Mouse (Mus musculus): ENCODE measurements around the gene Pim3. TPM values are rescaled to one million over a fixed set of nuclear protein-coding genes. Genes with fewer than 3 reads are reported as not detected.

Gene Pim3
- polyA plus RNA-seq, 1 experiment = 78.5 TPM

- no peaks in the 10 kb centered on the region for H3K36me3 ChIP-seq (ENCODE audit: control insufficient read depth, insufficient read depth, low read length)
- 69% methylated on average over 8 of the region's 8 CpGs for WGBS
- peaks cover 6% of the 10 kb centered on the region; the same call in 1 of the 2 replicates for H3K4me1 ChIP-seq (ENCODE audit: control insufficient read depth, insufficient read depth, low read length)
- no peak for DNase-seq
- H3K27ac ChIP-seq (ENCODE audit: insufficient read depth, low read depth, low read length) = no peak overlapping the region
- no peak overlapping the region for H3K4me3 ChIP-seq (ENCODE audit: insufficient read depth, low read depth, low read length)
- no peak for TF ChIP-seq POLR2A (IDR thresholded peaks at IDR 0.05; ENCODE audit: low read depth, low read length)
- TF ChIP-seq CTCF (conservative IDR thresholded peaks at IDR 0.05; ENCODE audit: insufficient read depth, insufficient read length, low read depth, low read length) = no peak
- no peaks in the 10 kb centered on the region for H3K27me3 ChIP-seq (replicated peaks; ENCODE audit: control insufficient read depth, insufficient read depth, low read length)
Measured at GRCm38 (mm10) chr15:88891676-88892040, 29.7 kb downstream of the Pim3 start.

GRCm38 (mm10) chr15:88892252-88892651 is 30.3 kb downstream of the Pim3 start:
- TF ChIP-seq CTCF (conservative IDR thresholded peaks at IDR 0.05; ENCODE audit: insufficient read depth, insufficient read length, low read depth, low read length) = no peak
- TF ChIP-seq POLR2A (IDR thresholded peaks at IDR 0.05; ENCODE audit: low read depth, low read length) = no peak
- Histone ChIP-seq H3K27me3 (replicated peaks; ENCODE audit: control insufficient read depth, insufficient read depth, low read length) (no peaks in the 10 kb centered on the region), H3K36me3 (ENCODE audit: control insufficient read depth, insufficient read depth, low read length) (no peaks in the 10 kb centered on the region), H3K4me1 (ENCODE audit: control insufficient read depth, insufficient read depth, low read length) (peaks cover 6% of the 10 kb centered on the region; the same call in 1 of the 2 replicates), H3K27ac (ENCODE audit: insufficient read depth, low read depth, low read length) (no peak overlapping the region), H3K4me3 (ENCODE audit: insufficient read depth, low read depth, low read length) (no peak overlapping the region)
- WGBS = 80% methylated on average over 1 of the region's 1 CpGs
- peak; percentile 76 for DNase-seq

- H3K4me1 ChIP-seq (ENCODE audit: control insufficient read depth, insufficient read depth, low read length) = peaks cover 6% of the 10 kb centered on the region; the same call in 1 of the 2 replicates
- no peaks in the 10 kb centered on the region for H3K36me3 ChIP-seq (ENCODE audit: control insufficient read depth, insufficient read depth, low read length)
- no peak for TF ChIP-seq POLR2A (IDR thresholded peaks at IDR 0.05; ENCODE audit: low read depth, low read length)
- no peak for TF ChIP-seq CTCF (conservative IDR thresholded peaks at IDR 0.05; ENCODE audit: insufficient read depth, insufficient read length, low read depth, low read length)
- H3K27ac ChIP-seq (ENCODE audit: insufficient read depth, low read depth, low read length) = no peak overlapping the region
- H3K27me3 ChIP-seq (replicated peaks; ENCODE audit: control insufficient read depth, insufficient read depth, low read length) = no peaks in the 10 kb centered on the region
- 74% methylated on average over 5 of the region's 5 CpGs for WGBS
- DNase-seq = no peak
- no peak overlapping the region for H3K4me3 ChIP-seq (ENCODE audit: insufficient read depth, low read depth, low read length)
Measured at GRCm38 (mm10) chr15:88892876-88893275, 30.9 kb downstream of the Pim3 start.

GRCm38 (mm10) chr15:88895119-88895518 is 33.1 kb downstream of the Pim3 start:
- WGBS = 71% methylated on average over 7 of the region's 7 CpGs
- DNase-seq = no peak
- Histone ChIP-seq H3K27ac (ENCODE audit: insufficient read depth, low read depth, low read length) (no peak overlapping the region), H3K4me1 (ENCODE audit: control insufficient read depth, insufficient read depth, low read length) (peaks cover 6% of the 10 kb centered on the region; the same call in 1 of the 2 replicates), H3K4me3 (ENCODE audit: insufficient read depth, low read depth, low read length) (no peak overlapping the region), H3K36me3 (ENCODE audit: control insufficient read depth, insufficient read depth, low read length) (no peaks in the 10 kb centered on the region), H3K27me3 (replicated peaks; ENCODE audit: control insufficient read depth, insufficient read depth, low read length) (no peaks in the 10 kb centered on the region)
- TF ChIP-seq CTCF (conservative IDR thresholded peaks at IDR 0.05; ENCODE audit: insufficient read depth, insufficient read length, low read depth, low read length) (no peak), POLR2A (IDR thresholded peaks at IDR 0.05; ENCODE audit: low read depth, low read length) (no peak)

- no peak for DNase-seq
- no peaks in the 10 kb centered on the region for H3K27me3 ChIP-seq (replicated peaks; ENCODE audit: control insufficient read depth, insufficient read depth, low read length)
- no peak for TF ChIP-seq POLR2A (IDR thresholded peaks at IDR 0.05; ENCODE audit: low read depth, low read length)
- no peak for TF ChIP-seq CTCF (conservative IDR thresholded peaks at IDR 0.05; ENCODE audit: insufficient read depth, insufficient read length, low read depth, low read length)
- H3K36me3 ChIP-seq (ENCODE audit: control insufficient read depth, insufficient read depth, low read length) = no peaks in the 10 kb centered on the region
- peaks cover 6% of the 10 kb centered on the region; the same call in 1 of the 2 replicates for H3K4me1 ChIP-seq (ENCODE audit: control insufficient read depth, insufficient read depth, low read length)
- no peak overlapping the region for H3K4me3 ChIP-seq (ENCODE audit: insufficient read depth, low read depth, low read length)
- WGBS = 84% methylated on average over 6 of the region's 6 CpGs
- H3K27ac ChIP-seq (ENCODE audit: insufficient read depth, low read depth, low read length) = no peak overlapping the region
Measured at GRCm38 (mm10) chr15:88895891-88896290, 33.9 kb downstream of the Pim3 start.

- 89% methylated on average over 10 of the region's 10 CpGs for WGBS
- Histone ChIP-seq H3K4me1 (ENCODE audit: control insufficient read depth, insufficient read depth, low read length) (peaks cover 3% of the 10 kb centered on the region; the same call in 1 of the 2 replicates), H3K27me3 (replicated peaks; ENCODE audit: control insufficient read depth, insufficient read depth, low read length) (no peaks in the 10 kb centered on the region), H3K27ac (ENCODE audit: insufficient read depth, low read depth, low read length) (no peak overlapping the region), H3K4me3 (ENCODE audit: insufficient read depth, low read depth, low read length) (no peak overlapping the region), H3K36me3 (ENCODE audit: control insufficient read depth, insufficient read depth, low read length) (no peaks in the 10 kb centered on the region)
- DNase-seq = no peak
- no peak for TF ChIP-seq CTCF (conservative IDR thresholded peaks at IDR 0.05; ENCODE audit: insufficient read depth, insufficient read length, low read depth, low read length)
- no peak for TF ChIP-seq POLR2A (IDR thresholded peaks at IDR 0.05; ENCODE audit: low read depth, low read length)
Measured at GRCm38 (mm10) chr15:88896341-88896980, 34.5 kb downstream of the Pim3 start.

GRCm38 (mm10) chr15:88902200-88902875 is 40.4 kb downstream of the Pim3 start:
- peak; percentile 14 for DNase-seq
- Histone ChIP-seq H3K27ac (ENCODE audit: insufficient read depth, low read depth, low read length) (no peak overlapping the region), H3K4me1 (ENCODE audit: control insufficient read depth, insufficient read depth, low read length) (no peaks in the 10 kb centered on the region), H3K27me3 (replicated peaks; ENCODE audit: control insufficient read depth, insufficient read depth, low read length) (no peaks in the 10 kb centered on the region), H3K4me3 (ENCODE audit: insufficient read depth, low read depth, low read length) (no peak overlapping the region), H3K36me3 (ENCODE audit: control insufficient read depth, insufficient read depth, low read length) (no peaks in the 10 kb centered on the region)
- 88% methylated on average over 15 of the region's 15 CpGs for WGBS
- no peak for TF ChIP-seq CTCF (conservative IDR thresholded peaks at IDR 0.05; ENCODE audit: insufficient read depth, insufficient read length, low read depth, low read length)
- TF ChIP-seq POLR2A (IDR thresholded peaks at IDR 0.05; ENCODE audit: low read depth, low read length) = no peak
